Mouse (Mus musculus): ENCODE data around the gene Gm10972. TPM values are rescaled to one million over a fixed set of nuclear protein-coding genes. Genes with fewer than 3 reads are reported as not detected.
"Not testable (repeated sequence)": the region's sequence is repeated elsewhere in the genome, so short reads cannot be mapped to it uniquely, and the experiment has no call there.

Gm10972 gene
- polyA plus RNA-seq, 1 experiment from 2014 or later: not detected

DNA sequence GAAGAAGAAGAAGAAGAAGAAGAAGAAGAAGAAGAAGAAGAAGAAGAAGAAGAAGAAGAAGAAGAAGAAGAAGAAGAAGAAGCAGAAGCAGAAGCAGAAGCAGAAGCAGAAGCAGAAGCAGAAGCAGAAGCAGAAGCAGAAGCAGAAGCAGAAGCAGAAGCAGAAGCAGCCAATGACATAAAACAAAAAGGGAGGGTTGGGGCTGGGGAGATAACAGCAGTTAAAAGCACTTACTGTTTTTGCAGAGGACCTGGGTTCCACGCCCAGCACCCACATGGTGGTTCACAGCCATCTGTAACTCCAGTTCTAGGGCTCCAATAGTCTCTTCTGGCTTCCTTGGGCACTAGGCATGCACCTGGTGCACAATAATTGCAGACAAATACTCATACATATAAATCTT lies 46.3 kb downstream of the Gm10972 start:
- not testable (repeated sequence) for H3K27me3 ChIP-seq; H3K27ac ChIP-seq (replicated peaks); H3K4me3 ChIP-seq (replicated peaks); H3K36me3 ChIP-seq; H3K4me1 ChIP-seq; H3K9me3 ChIP-seq (replicated peaks); ATAC-seq (ENCODE audit: insufficient number of reproducible peaks, low FRiP score, low TSS enrichment, low read depth); H3K4me2 ChIP-seq (replicated peaks); H3K9ac ChIP-seq
- 57% methylated on average over 1 of the region's 1 CpGs for WGBS

GRCm38 (mm10) chr3:94690162-94690561 lies 47.2 kb downstream of the Gm10972 start:
- H3K4me2 ChIP-seq (replicated peaks); H3K27ac ChIP-seq (replicated peaks); H3K36me3 ChIP-seq; ATAC-seq (ENCODE audit: insufficient number of reproducible peaks, low FRiP score, low TSS enrichment, low read depth); H3K9ac ChIP-seq; H3K4me1 ChIP-seq; H3K4me3 ChIP-seq (replicated peaks); H3K9me3 ChIP-seq (replicated peaks); H3K27me3 ChIP-seq: not testable (repeated sequence)
- 56% methylated on average over 6 of the region's 6 CpGs for WGBS

DNA sequence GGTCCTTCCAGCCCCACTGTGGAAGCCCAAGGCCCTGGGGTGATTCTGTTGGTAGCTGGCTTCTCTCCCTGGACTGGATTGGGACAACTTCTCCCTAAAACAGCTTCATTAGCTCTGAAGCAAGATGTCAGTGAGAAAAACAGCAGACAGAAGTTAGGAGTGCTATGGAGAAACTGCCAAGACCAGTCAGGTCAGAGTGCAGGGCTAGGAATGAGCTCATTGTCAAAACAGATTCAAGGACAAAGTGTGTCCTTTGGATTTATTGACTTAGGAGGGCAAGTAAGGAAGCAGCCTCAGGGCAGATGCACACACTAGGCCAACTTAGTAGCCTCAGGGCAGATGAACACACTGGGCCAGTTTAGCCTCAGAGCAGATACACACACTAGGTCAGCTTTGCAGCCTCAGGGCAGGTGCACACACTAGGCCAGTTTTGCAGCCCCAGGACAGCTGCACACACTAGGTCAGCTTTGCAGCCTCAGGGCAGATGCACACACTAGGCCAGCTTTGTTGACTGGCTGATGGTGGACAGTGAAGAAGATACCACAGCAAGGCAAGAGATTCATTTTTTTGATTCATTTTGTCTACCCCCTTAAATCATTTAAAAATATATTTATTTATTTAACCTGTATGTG lies 47.8 kb downstream of the Gm10972 start:
- Histone ChIP-seq H3K27me3 (no peaks in the 10 kb centered on the region), H3K36me3 (no peaks in the 10 kb centered on the region), H3K4me3 (replicated peaks) (no peak overlapping the region), H3K4me1 (peaks cover 5% of the 10 kb centered on the region; the same call in 1 of the 2 replicates), H3K9me3 (replicated peaks) (no peaks in the 10 kb centered on the region), H3K27ac (replicated peaks) (no peak overlapping the region), H3K9ac (no peak overlapping the region), H3K4me2 (replicated peaks) (no peak overlapping the region)
- ATAC-seq (ENCODE audit: insufficient number of reproducible peaks, low FRiP score, low TSS enrichment, low read depth): no peak

DNA sequence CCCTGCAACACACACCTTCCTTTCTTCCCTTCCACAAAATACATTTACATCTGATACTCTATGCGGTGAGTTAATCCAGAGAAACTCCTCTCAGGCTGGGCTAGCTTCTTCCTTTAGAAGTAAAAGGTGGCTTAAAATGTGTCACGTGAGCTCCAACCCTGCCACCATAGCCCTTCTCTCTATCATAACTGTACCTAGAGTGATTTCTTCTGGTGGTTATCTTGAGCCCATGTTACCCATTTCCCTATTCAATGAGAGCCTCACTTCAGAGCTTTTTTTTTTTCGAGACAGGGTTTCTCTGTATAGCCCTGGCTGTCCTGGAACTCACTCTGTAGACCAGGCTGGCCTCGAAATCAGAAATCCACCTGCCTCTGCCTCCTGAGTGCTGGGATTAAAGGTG lies 48.8 kb downstream of the Gm10972 start:
- not testable (repeated sequence) for H3K9me3 ChIP-seq (replicated peaks); H3K36me3 ChIP-seq; H3K4me2 ChIP-seq (replicated peaks); H3K9ac ChIP-seq; H3K4me1 ChIP-seq; H3K4me3 ChIP-seq (replicated peaks); ATAC-seq (ENCODE audit: insufficient number of reproducible peaks, low FRiP score, low TSS enrichment, low read depth); H3K27me3 ChIP-seq; H3K27ac ChIP-seq (replicated peaks)
- WGBS: 87% methylated on average over 4 of the region's 4 CpGs

Other genes with a start within 250 kb of the Gm10972 start
- gene Lingo4, start 244.6 kb upstream of the Gm10972 start, polyA plus RNA-seq (2015; fragmentation: Nextera tagmentation; extraction: Ambion mirVana): 0.24 TPM in 2 replicates
- gene Tdrkh, start 229.8 kb upstream of the Gm10972 start, polyA plus RNA-seq (2015; fragmentation: Nextera tagmentation; extraction: Ambion mirVana): 7.9 and 8.3 TPM in 2 replicates
- gene Mrpl9, start 199.8 kb upstream of the Gm10972 start, polyA plus RNA-seq (2015; fragmentation: Nextera tagmentation; extraction: Ambion mirVana): 63.7 and 64.4 TPM in 2 replicates
- gene Oaz3, start 199.2 kb upstream of the Gm10972 start, polyA plus RNA-seq (2015; fragmentation: Nextera tagmentation; extraction: Ambion mirVana): 0.40 and 0.68 TPM in 2 replicates
- gene Celf3, start 164.8 kb upstream of the Gm10972 start, polyA plus RNA-seq (2015; fragmentation: Nextera tagmentation; extraction: Ambion mirVana): 9.4 and 13.7 TPM in 2 replicates
- gene Riiad1, start 162.8 kb upstream of the Gm10972 start, polyA plus RNA-seq (2015; fragmentation: Nextera tagmentation; extraction: Ambion mirVana): 16.7 and 31.7 TPM in 2 replicates
- gene Snx27, start 60.4 kb upstream of the Gm10972 start, polyA plus RNA-seq (2015; fragmentation: Nextera tagmentation; extraction: Ambion mirVana): 47.8 and 48.9 TPM in 2 replicates
- gene Tuft1, start 15.8 kb downstream of the Gm10972 start, polyA plus RNA-seq (2015; fragmentation: Nextera tagmentation; extraction: Ambion mirVana): 25.8 and 27.0 TPM in 2 replicates
- gene Selenbp2, start 50.4 kb downstream of the Gm10972 start, polyA plus RNA-seq (2015; fragmentation: Nextera tagmentation; extraction: Ambion mirVana): 0.91 and 2.5 TPM in 2 replicates
- 10.1 and 12.6 TPM in 2 replicates for gene Cgn, start 143.4 kb downstream of the Gm10972 start, polyA plus RNA-seq (2015; fragmentation: Nextera tagmentation; extraction: Ambion mirVana)
- 15.3 and 16.4 TPM in 2 replicates for gene Pogz, start 194.5 kb downstream of the Gm10972 start, polyA plus RNA-seq (2015; fragmentation: Nextera tagmentation; extraction: Ambion mirVana)
- 328 and 351 TPM in 2 replicates for gene Psmb4, start 243.8 kb downstream of the Gm10972 start, polyA plus RNA-seq (2015; fragmentation: Nextera tagmentation; extraction: Ambion mirVana)

Data from embryonic facial prominence, embryonic 15.5 days (tissue).